Mouse (Mus musculus) frontal cortex, adult (tissue): ENCODE measurements at regions not wholly inside any gene's neighbourhood (a gene's known extent, or its start where the extent isn't known, plus 50 kb on each side); places are given as distances from the start of the nearest gene placed in this dataset.

ENCODE experiments used
- ATAC-seq: cut with Nextera tagmentation; 2 replicates; pipeline ENCODE4 v1.9.2; 2017; ENCODE audit warnings: mild to moderate bottlenecking, moderate library complexity, mixed read lengths; ENCODE audit not compliant: low TSS enrichment

DNA sequence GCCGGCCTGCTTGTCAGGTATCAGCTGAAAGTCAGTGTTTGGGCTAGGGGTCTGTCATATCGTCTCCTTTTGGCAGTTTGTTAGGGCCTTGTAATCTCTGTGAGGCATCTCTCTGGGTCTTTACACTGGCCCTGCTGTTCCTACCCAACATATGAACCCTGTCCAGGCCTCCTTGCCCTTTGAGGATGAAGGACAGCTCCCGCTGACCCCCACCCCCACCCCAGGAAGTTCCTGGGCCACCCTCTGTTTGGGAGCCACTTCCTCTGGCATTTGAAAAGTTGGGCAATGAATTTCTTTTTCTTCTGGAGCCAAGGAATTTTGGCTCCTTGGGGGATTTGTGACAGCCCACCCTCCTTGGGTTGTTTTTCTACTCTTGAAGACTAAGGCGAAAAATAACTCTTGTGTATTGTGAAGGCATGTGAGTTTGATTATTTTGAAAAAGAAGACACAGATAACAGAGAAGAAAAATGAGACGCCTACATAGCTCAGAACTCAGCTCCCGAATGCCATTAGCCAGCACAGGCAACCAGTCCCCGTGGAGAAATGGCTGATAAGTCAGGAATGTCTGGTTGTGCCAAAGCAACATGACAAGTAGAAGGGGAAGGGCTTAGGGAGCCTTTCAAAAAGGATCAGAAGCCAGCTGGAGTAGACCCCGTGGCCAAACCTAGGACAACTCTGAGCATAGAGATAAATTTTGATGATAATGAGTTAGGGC, 249.5 kb downstream of the Gm49356 start:
- no peak for ATAC-seq

DNA sequence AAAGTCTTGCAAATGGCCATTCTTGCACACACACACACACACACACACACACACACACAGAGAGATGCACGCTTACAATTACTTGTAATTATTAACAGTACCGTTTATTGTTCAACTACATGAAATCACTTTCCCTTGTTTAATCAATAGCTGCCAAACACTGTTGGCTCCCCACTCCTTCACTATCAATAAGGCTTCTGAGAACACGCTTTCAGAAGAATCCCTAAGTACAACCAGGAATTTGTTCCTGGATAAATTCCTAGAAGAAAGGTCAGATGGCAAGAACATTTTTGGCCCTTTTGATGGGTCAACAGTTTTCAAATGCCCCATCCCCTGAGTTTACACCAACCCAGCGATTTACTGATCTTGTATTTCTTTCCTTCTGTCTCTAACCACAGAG, 252.5 kb downstream of the Gm49356 start:
- no peak for ATAC-seq

DNA sequence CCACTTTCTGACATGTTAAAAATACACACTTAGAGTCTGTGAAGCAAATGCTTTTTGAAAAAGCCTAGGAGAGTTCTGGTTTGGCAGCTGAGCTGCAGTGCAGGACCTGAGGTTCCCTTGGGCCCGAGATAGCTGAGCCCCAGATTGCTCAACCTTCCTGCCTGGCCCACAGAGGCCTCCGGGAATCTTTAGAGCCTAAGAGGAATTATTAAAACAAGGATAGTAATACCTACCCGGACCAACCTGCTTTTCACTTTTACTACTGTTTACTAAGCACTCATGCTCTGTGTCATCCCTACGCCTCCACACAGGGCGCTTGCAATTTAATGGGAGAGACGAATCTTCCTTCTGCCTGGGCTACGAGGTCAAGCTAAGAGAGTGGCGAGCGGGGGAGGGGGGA, 253.4 kb downstream of the Gm49356 start:
- no peak for ATAC-seq

GRCm38 (mm10) chr15:59143891-59144290, 254.8 kb downstream of the Gm49356 start:
- ATAC-seq, result no peak

- no peak for ATAC-seq
Measured at GRCm38 (mm10) chr15:59145679-59146078, 256.6 kb downstream of the Gm49356 start.

GRCm38 (mm10) chr15:59146111-59146510, 257.0 kb downstream of the Gm49356 start:
- ATAC-seq, result no peak

- ATAC-seq, result no peak
Measured at GRCm38 (mm10) chr15:59146586-59147085, 257.5 kb downstream of the Gm49356 start.

GRCm38 (mm10) chr15:59148531-59148930, 259.4 kb downstream of the Gm49356 start:
- no peak for ATAC-seq

- no peak for ATAC-seq
Measured at GRCm38 (mm10) chr15:59151506-59151905, 262.4 kb downstream of the Gm49356 start.

DNA sequence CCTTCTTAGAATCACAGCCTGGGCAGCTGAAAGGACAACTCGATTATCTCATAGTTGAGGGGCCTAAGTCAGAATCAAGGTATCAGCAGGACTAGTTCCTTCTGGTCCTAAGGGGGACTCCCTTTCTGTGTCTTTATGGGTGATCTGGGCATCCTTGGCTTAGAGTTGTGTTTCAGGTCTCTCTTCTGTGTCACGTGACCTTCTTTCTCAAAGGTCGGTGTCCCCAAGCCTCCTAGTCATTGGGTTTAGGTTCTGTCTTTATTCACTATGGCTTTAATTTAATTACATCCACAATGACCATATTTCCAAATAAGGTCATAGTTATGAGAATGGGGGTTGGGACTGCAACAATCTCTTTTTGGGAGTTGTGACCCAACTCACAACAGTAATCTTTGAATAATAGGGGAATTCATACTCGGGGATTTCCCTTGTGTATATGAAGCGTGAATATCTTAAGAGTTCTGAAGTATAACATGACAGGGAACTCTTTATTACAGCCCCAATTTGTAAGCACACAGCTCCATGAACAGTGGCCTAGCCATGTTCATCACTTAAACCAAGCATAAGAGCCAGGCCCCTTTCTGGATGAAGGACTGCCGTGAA, 263.8 kb downstream of the Gm49356 start:
- no peak for ATAC-seq

DNA sequence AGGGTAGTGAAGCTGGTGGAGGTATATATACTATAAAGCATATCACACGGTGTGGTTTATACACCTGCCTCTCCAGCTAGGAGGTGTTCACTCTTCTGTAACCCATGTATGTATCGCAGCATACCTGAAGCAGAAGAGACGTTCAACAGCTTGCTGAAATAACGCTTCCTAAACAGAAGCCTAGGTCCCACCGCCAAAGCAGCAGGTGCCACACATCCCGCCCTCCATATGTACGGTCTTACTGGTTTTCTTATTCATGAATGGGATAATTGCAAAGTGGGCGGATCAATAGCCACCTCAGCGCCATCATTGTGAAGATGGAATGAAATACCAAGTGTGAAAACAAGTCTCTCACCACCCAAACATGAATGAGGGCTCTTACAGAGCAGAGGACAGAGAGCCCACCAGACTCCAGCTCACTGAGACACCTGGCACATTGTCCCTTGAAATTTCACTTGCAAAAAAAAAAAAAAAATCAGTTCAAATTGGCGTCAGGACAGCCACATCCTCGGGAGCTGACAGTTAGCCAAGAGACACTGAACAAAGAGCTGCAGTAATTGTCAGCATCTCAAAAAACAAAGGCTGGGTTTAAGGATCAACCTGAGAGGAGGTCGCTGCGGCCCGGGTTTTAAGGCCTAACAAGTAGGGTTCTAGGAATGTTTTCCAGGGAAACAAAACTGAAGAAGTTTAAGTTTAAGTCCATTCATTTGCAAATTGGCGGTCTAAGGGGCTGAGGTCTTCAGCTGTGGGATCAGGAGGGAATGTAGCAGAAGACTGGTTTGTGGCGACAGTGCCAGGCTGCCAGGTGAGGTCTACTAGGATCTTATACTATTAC, 264.5 kb downstream of the Gm49356 start:
- no peak for ATAC-seq

- ATAC-seq, result no peak
Measured at GRCm38 (mm10) chr15:59154407-59155288, 265.6 kb downstream of the Gm49356 start.

- no peak for ATAC-seq
Measured at GRCm38 (mm10) chr15:59155289-59155623, 266.2 kb downstream of the Gm49356 start.

DNA sequence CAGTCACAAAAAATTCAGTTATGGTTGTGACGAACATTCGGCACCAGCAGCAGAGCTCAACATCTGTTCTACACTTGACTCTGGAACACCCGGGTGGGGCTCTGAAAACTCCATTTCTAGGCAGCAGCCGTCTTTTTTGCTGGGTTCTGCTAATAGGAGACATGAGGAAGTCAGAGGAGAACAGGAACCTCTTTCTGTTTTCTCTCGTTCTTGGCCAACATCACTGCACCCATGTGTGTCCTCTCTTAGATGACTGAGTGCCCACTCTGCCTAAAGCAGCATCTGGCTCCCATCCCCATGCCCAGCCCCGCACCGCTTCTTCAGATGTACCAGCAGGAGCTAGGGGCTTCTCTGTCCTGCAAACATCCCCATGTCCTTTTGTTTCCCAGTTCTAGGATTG, 267.2 kb downstream of the Gm49356 start:
- no peak for ATAC-seq

DNA sequence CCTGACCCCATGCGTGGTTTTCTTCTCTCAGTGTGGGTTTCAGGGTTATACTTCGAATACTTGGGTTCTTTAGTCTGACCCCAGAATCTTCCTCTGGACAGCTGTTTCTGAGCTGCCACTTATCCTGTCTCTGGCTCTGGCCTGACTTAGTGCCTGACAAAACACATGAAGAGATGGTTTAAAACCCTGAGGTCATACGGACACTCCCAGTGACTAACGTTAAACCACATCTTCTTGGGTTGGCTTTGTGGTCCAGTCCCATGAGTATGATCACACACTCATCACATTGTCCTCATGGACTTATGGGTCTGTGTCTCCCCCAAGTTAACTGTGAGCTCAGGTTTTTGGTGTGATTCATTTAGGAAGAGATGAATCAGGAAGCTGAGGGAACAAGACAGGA, 269.7 kb downstream of the Gm49356 start:
- ATAC-seq, result no peak

- no peak for ATAC-seq
Measured at GRCm38 (mm10) chr15:59160931-59161920, 272.1 kb downstream of the Gm49356 start.

- ATAC-seq, result no peak
Measured at GRCm38 (mm10) chr15:59167937-59168659, 279.0 kb downstream of the Gm49356 start.

- no peak for ATAC-seq
Measured at GRCm38 (mm10) chr15:59168660-59169170, 279.6 kb downstream of the Gm49356 start.

DNA sequence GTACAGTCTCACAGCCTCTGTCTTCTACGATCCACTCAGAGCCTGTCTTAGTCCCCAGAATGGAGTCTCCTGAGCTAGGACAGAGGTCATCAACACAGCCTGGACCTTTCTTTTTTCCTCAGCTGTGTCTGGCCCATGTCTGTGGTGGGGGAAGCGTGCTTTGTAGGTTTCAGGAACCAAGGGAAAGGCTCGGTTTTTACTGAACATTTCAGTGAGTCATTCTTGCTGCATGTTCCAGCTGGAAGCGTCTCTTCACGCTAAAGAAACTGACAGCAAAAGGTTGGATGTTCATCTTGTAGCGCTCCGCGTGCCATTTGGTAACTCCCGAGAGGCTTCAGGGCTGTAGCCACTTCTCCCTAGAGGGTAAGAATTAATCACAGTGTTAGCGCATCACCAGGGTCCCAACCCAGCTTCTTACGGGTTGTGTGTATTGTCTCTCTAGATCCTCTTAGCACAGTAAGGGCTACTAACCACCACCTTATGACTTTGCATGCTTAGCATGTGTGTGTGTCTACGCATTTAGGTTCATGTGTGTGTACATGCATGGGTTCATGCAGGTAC, 280.2 kb downstream of the Gm49356 start:
- peak; percentile 83; the same call in 1 of the 2 replicates for ATAC-seq
